Mouse (Mus musculus) kidney, adult 2 months (tissue): Measurements from ENCODE around the gene Nrp1. TPM values are rescaled to one million over a fixed set of nuclear protein-coding genes. Genes with fewer than 3 reads are reported as not detected.
A peak's percentile ranks its signal among the peaks of the same experiment; 100 is the strongest.

Experiments used
- DNase-seq: peaks from one replicate; pipeline ENCODE4 v3.0.0; 2021
- H3K27ac ChIP-seq: fragments of 200-500 bp; 2 replicates; pipeline ENCODE4 v1.5.1; 2012; ENCODE audit warnings: low read depth, low read length, control low read depth, inconsistent platforms; ENCODE audit not compliant: insufficient read depth
- H3K27me3 ChIP-seq: fragments of 200-500 bp; replicated peaks from 2 replicates; pipeline ENCODE4 v1.6.1; 2012; ENCODE audit warnings: mild to moderate bottlenecking, moderate library complexity, low read length, inconsistent platforms; ENCODE audit not compliant: control insufficient read depth, insufficient read depth
- H3K36me3 ChIP-seq: fragments of 200-500 bp; 2 replicates; pipeline ENCODE4 v1.6.1; 2012; ENCODE audit warnings: mild to moderate bottlenecking, moderate library complexity, low read length, inconsistent platforms; ENCODE audit not compliant: control insufficient read depth, insufficient read depth
- H3K4me1 ChIP-seq: fragments of 200-500 bp; 2 replicates; pipeline ENCODE4 v1.6.1; 2011; ENCODE audit warnings: low read length; ENCODE audit not compliant: control insufficient read depth, insufficient read depth
- H3K4me3 ChIP-seq: fragments of 200-500 bp; 2 replicates; pipeline ENCODE4 v1.5.1; 2011; ENCODE audit warnings: mild to moderate bottlenecking, low read depth, low read length, control low read depth; ENCODE audit not compliant: insufficient read depth
- CTCF ChIP-seq: fragments of 200-500 bp; conservative IDR thresholded peaks from 2 replicates; pipeline ENCODE4 v1.5.1; 2011; ENCODE audit warnings: low read depth, mild to moderate bottlenecking, control low read depth, low read length, moderate library complexity, mixed read lengths; ENCODE audit not compliant: insufficient read depth, insufficient read length
- POLR2A ChIP-seq: fragments of 200-500 bp; IDR thresholded peaks from one replicate; pipeline ENCODE4 v1.6.1; 2011; ENCODE audit warnings: low read depth, low read length, control low read depth
- WGBS: fragments of 180-500 bp; shearing (Covaris S2); methylation state at CpG from one replicate; pipeline ENCODE4 v1.1.7; 2018; 5-methylcytosine and 5-hydroxymethylcytosine counted together
- polyA plus RNA-seq: library from polyadenylated mRNA; depleted of rRNA; stranded (reverse); fragments of >200 nt; gene quantifications from 2 replicates; pipeline ENCODE4 v1.2.3, GENCODE M21; 2012

Nrp1 gene
- polyA plus RNA-seq, 1 experiment, result 54.3 TPM

DNA sequence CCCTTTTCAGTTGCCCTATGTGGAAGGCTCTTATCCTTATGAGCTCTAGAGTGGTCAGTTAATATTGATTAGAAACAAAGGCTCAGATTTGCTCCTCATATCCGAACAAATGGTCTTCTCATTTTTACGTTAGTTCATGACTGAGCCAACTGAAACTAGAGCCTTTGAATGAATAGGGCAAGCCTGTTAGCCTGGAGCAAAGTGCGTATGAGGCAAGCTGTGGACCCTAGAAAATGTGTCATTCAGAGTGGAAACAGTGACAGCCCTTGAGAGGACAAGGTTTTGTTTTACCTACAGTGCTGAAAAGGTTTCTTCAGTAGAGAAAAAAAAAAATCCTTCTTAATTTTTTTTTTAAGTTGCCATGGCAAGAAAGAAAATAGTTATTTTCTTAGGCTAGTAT, 124.9 kb downstream of the Nrp1 start:
- H3K4me3 ChIP-seq, result no peak overlapping the region
- TF ChIP-seq POLR2A, result no peak
- 76% methylated on average over 3 of the region's 3 CpGs for WGBS
- H3K36me3 ChIP-seq, result no peaks in the 10 kb centered on the region; the same call in 1 of the 2 replicates
- DNase-seq, result no peak
- H3K27ac ChIP-seq, result peak overlapping the region; percentile 63; the same call in 1 of the 2 replicates
- H3K27me3 ChIP-seq, result no peaks in the 10 kb centered on the region
- H3K4me1 ChIP-seq, result peaks cover 27% of the 10 kb centered on the region

DNA sequence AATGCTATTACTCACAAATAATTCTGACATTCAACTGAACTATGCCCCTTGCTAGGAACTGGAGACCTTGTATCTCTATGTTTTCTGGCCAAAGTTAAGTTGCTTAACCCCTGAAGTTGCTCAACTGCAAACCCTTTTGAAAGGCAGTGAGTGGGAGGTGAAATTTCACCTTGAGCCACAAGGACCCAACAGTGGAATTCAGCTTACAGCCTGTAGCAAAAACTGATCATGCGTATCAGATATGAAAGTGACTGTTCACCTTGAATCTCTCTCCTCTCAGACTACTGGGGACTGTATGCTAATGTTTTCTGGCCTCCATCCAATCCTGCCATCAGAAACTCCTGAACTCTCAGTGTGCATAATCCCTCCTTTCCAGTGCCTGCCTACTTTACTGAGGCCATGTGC, 126.3 kb downstream of the Nrp1 start:
- Histone ChIP-seq H3K27ac (peak overlapping the region; percentile 87), H3K4me1 (peaks cover 38% of the 10 kb centered on the region), H3K27me3 (no peaks in the 10 kb centered on the region), H3K36me3 (peaks cover 1% of the 10 kb centered on the region; the same call in 1 of the 2 replicates), H3K4me3 (no peak overlapping the region)
- WGBS, result 44% methylated on average over 1 of the region's 1 CpGs
- TF ChIP-seq CTCF, result no peak
- peak; percentile 77 for DNase-seq

DNA sequence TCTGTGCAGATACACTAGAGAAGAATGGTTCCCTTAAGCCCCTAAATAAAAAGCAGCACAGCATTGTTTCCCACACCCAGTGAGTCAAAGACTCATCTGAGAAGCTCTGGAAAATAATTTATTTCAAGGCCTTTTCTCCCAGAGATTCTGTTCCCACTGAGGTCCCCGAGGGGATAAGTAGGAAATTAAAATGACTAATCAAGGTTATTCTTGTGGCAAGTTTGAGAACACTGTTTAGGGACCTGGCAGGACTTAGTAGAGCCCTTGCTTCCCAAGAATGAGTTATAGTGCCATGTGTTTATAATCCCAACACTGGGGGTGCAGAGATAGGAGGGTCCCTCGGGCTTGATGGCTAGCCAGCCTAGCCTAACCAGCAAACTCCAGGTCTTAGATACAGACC, 127.6 kb downstream of the Nrp1 start:
- DNase-seq, result peak; percentile 50
- H3K27ac ChIP-seq, result peak overlapping the region; percentile 77
- H3K4me1 ChIP-seq, result peaks cover 42% of the 10 kb centered on the region
- H3K4me3 ChIP-seq, result no peak overlapping the region
- TF ChIP-seq POLR2A (no peak), CTCF (no peak)
- H3K36me3 ChIP-seq, result peaks cover 1% of the 10 kb centered on the region; the same call in 1 of the 2 replicates
- 47% methylated on average over 2 of the region's 2 CpGs for WGBS
- H3K27me3 ChIP-seq, result no peaks in the 10 kb centered on the region

DNA sequence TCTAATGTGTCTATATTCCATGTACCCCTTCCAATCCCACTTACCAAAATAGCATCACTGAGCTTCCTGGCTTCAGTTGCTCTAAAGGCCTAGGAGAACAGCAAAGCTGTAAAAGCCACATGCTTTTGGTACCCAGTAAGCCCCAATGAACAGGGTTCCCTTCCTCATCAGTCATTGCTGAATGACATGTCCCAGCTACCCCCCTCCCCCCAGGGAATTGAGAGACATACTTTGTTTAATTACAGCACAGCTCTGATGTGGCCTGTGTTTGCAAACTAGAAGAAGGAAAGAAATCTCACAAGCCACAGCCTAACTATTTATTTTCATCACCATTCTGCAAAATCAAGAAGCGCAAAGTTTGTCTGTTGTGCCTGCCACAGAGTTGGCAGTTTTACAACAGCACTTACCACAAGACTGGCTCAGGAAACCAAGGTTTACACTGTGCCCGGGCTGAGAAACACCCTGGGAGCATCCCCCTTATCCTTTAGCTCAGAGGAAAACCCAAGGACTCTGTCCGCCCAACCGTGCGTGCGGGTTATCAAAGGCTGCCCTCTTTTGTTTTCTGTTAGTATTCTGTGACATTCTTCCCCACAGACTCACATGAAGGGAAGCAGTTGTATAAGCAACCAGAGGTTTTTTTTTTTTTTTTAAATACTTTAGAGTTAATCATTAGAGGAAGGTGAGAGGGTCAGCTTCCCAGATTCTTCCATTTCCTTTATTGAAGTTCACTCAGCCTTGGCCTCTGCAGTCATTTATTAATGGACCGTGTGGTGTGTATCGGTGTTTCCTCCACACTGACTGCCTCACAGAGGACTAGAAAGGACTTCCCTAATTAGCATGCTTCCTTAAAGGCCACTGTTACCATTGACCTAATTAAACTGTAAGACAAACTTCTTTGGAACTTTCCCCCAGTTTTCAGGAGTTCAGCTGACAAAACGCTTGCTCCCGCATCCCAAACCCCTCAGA, 129.8 kb downstream of the Nrp1 start:
- 8% methylated on average over 10 of the region's 10 CpGs for WGBS
- H3K27me3 ChIP-seq, result no peaks in the 10 kb centered on the region
- no peak overlapping the region for H3K4me3 ChIP-seq
- DNase-seq, result peak; percentile 91
- TF ChIP-seq CTCF (0 out of 2 replicates have a peak, but pooled peaks have one; percentile 4), POLR2A (no peak)
- H3K27ac ChIP-seq, result peak overlapping the region; percentile 90
- H3K4me1 ChIP-seq, result peaks cover 41% of the 10 kb centered on the region
- H3K36me3 ChIP-seq, result peaks cover 1% of the 10 kb centered on the region; the same call in 1 of the 2 replicates

DNA sequence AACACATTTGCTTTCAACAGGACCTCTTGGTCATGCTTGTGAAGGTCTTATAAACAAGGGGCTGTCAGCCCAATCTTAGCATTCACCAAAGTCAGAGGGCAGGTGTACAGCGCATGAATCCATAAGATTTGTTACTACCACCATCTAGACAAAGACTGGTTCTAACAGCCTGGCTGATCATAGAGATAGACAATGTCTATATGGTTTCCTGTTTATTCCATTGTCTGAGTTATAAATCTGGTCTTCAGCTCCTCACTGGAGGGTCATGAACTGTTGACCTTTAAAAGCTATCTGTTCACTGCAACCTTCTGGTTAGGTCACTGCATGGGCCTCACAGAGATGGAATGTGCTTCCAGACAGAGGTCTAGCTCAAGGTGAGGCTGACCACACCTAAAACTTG, 130.9 kb downstream of the Nrp1 start:
- no peak overlapping the region for H3K4me3 ChIP-seq
- TF ChIP-seq POLR2A (no peak), CTCF (no peak)
- no peaks in the 10 kb centered on the region for H3K27me3 ChIP-seq
- H3K27ac ChIP-seq, result peak overlapping the region; percentile 63
- H3K36me3 ChIP-seq, result peaks cover 1% of the 10 kb centered on the region; the same call in 1 of the 2 replicates
- WGBS, result 88% methylated on average over 1 of the region's 1 CpGs
- no peak for DNase-seq
- peaks cover 41% of the 10 kb centered on the region for H3K4me1 ChIP-seq

DNA sequence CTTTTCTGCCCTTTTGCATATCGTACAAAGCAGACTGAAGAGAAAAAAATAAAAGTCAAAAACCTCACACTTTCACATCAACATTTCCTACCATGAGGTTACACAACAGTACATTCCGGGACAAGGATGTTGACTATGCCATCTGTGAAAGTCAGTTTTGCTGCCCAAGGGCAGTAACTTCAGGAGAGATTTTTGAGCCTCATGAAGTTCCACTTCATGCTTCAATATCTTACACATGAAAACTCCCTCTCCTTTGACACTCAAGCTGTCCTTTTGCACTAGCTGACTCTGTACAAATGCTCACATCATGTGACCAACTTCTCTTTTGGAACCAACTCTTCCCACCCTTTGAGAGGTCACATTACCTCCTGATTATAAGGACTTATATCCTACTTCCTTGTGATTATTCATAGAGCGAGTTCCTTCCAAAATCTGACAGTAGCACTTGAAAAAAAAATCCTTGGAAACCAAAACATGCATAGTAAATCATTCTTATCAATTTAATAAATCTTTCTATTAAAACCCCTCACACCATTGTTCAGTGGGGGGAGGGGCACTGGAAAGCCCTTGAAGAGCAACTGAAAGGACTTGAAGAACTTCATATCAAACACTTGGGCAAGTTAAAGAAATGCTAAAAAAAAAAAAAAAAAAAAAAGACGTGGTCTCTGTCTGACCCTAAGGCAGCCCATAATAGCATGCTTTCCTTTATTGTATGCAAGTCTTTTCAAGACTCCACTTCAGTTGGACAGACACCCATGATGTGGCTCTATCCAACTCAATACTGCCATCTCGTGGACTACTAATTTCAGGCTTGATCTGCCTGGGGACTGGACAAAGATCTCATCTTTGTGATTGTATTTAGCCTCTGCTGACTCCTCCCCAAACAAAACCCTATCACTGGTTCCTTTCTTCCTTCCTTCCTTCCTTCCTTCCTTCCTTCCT, 133.0 kb downstream of the Nrp1 start:
- H3K27ac ChIP-seq, result peak overlapping the region; percentile 90
- no peaks in the 10 kb centered on the region for H3K27me3 ChIP-seq
- DNase-seq, result peak; percentile 89
- TF ChIP-seq POLR2A (no peak), CTCF (peak; percentile 46; the same call in 1 of the 2 replicates)
- WGBS, result 31% methylated on average over 5 of the region's 5 CpGs
- peaks cover 29% of the 10 kb centered on the region for H3K4me1 ChIP-seq
- H3K4me3 ChIP-seq, result no peak overlapping the region
- peaks cover 1% of the 10 kb centered on the region for H3K36me3 ChIP-seq

DNA sequence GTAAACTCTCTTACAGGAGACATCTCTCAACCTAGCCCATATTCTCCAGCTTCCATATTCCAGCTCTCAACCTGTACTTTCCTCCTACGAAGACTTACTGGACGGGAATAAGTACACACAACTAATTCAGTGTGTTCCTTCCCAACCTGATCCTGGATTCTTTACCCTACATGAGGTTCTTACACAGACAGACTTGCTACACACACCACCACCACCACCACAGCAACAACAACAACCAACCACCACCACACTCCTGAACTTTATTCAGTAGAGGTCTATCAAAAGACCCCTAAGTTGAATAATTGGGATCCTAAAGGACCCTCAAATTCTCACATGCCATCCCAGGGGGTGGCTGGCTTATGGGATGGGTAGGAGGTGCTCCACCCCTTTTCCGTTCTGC, 135.4 kb downstream of the Nrp1 start:
- peaks cover 15% of the 10 kb centered on the region for H3K4me1 ChIP-seq
- peaks cover 5% of the 10 kb centered on the region for H3K36me3 ChIP-seq
- no peak for DNase-seq
- TF ChIP-seq CTCF, result no peak
- no peak for TF ChIP-seq POLR2A
- no peak overlapping the region for H3K4me3 ChIP-seq
- H3K27ac ChIP-seq, result no peak overlapping the region
- H3K27me3 ChIP-seq, result no peaks in the 10 kb centered on the region
- WGBS, result 97% methylated on average over 3 of the region's 3 CpGs
